Mouse (Mus musculus): ENCODE results near the gene Teddm1a.
"Not testable (repeated sequence)": the region's sequence is repeated elsewhere in the genome, so short reads cannot be mapped to it uniquely, and the experiment has no call there.

Gene Teddm1a

DNA sequence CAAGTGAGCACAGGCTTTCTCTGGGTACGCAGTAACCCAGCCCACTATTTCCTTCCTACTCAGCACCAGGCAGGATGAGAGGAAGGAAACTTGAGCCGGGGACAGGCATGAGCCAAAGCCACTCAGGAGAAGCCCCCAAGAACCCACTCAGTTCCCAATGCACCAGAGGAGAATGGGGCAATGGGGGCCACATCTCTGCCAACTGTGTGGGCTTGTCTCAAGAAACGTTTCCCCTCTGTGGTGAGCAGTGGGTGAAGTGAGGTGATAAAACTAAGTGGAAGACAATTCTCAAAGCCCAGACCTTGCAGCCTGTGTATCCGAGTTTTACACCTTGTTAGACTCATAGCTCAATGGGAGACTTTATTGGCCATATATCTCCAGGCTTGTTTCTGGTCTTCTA is at the start of gene Teddm1a:
Teddm1a (plus strand) TSS at position 301 of the 400 bp plus-strand sequence.
- no peak for DNase-seq

DNA sequence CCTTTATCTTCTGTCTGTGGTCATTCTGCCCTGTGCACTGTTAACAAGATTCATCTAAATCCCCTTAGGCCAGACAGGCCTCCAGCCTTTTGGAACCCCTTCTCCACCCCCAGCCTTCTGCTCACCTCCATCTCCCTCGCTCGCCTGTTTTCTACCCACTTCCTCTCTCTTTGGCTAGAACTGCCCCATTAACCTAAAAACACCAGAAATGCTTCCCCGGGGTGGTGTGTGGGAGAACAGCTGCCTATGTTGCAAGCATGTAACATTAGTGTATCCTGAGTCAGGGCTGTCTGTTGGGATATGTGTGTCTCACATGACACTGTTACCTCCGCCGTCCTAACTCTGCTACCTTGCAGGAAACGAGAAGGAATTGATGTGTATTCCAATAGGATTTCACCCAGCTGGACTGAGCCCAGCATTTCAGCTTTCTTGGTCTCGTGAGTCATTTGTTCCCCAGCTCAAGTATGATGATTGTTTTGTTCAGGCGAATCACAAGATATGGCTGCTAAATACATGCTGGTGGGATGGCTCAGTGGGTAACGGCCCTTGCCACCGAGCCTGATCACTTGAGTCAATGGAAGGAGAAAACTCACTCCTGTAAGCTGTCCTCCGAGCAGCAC is 49.3 kb upstream of the Teddm1a start:
- DNase-seq: no peak

- no peak for DNase-seq
These were observed 47.5 kb upstream of the Teddm1a start, which contains the start of gene Rgsl1 for GRCm38 (mm10) chr1:153844042-153844441. Gene Rgsl1, minus strand, starts transcription at chr1:153844142.

- DNase-seq: no peak
These were observed 45.1 kb upstream of the Teddm1a start for GRCm38 (mm10) chr1:153846420-153846819.

DNA sequence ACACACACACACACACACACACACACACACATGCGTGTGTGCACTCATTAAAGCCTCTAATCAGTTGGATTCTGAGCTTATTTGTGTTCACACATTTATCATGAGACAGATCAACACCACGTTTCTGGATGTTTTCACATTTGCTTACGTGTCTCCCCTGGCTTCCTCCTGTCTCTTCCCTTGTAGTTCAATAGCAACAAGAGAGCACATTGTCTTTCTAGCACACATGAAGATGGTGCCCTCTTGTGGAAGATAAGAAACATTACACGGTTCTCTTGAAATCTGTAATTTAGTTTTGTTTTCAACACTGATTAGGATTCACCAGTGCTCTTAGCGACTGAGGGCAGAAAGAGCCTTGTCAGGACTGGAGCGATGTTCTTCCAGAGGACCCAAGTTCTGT is 44.7 kb upstream of the Teddm1a start:
- no peak for DNase-seq

GRCm38 (mm10) chr1:153852696-153853095 is 38.8 kb upstream of the Teddm1a start:
- not testable (repeated sequence) for DNase-seq

- DNase-seq: no peak
These were observed 35.6 kb upstream of the Teddm1a start for GRCm38 (mm10) chr1:153855946-153856345.

GRCm38 (mm10) chr1:153874045-153874444 is 17.5 kb upstream of the Teddm1a start, which contains the start of gene Teddm1b:
Gene Teddm1b, plus strand, starts transcription at chr1:153874345.
- DNase-seq: no peak

DNA sequence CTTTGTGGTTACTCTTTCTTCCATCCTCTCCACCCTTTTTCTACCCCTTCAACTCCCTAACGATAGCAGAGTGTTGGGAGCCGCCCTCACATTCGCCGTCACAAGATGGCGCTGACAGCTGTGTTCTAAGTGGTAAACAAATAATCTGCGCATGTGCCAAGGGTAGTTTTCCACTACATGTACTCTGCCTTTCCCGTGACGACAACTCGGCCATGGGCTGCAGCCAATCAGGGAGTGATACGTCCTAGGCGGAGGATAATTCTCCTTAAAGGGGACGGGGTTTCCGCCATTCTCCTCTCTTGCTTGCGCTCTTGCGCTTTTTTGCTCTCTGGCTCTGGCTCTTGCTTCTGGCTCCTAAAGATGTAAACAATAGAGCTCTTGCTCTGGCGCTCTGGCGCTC is 11.2 kb upstream of the Teddm1a start:
- not testable (repeated sequence) for DNase-seq

- DNase-seq: no peak
These were observed 5.4 kb upstream of the Teddm1a start for GRCm38 (mm10) chr1:153886024-153886633.

DNA sequence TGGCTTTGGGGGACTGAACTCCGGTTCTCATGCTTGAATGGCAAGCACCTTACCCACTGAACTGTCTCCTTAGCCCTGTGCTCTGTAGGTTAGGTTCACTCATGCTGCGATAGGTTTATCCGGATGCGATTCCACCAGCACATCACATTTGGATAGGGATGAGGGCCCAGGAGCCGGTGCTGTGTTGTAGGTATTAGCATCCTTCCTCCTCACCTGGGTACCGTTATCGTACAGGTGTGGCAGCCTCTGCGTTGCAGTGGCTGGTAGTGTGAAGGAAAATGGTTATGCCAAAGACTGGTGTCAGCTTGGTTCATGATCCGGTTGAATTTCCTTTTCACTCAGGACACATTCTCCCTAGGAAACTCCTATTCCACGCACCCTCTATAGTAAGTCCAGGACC is 1.4 kb upstream of the Teddm1a start:
- DNase-seq: no peak

- no peak for DNase-seq
These were observed 2.2 kb downstream of the Teddm1a start for GRCm38 (mm10) chr1:153893746-153894145.

DNA sequence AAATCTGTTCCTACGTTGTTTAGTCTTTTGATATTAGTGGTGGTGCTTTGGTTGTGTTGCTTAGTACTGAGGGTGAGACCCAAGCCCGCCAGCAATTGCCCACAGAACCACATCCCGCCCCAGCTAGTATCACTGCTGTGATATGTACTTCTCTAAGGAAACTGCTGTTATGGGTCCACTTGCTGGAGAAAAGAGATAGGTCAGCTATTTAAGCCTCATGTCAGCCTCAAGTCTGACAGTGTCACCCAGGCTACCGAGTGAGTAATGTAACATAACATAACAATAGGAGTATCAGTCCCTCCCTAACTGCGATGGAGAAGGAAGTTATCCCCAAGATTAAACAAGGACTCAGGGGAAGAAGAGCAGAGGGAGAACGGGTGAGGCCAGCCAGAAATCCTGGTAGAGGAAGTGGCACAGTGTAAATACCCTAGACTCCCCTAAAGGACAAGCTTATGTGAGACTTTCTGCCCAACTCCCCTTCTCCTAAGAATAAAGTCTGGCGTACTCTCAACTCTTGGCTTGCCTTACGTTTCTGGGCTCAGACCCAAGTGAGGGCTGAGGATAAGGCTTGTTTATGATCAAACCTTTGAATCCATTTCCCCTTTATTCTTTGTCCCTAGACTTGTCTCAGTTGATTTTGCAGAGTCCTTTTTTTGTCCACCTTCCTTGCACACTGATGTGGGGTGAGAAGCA is 2.8 kb downstream of the Teddm1a start:
- no peak for DNase-seq

DNA sequence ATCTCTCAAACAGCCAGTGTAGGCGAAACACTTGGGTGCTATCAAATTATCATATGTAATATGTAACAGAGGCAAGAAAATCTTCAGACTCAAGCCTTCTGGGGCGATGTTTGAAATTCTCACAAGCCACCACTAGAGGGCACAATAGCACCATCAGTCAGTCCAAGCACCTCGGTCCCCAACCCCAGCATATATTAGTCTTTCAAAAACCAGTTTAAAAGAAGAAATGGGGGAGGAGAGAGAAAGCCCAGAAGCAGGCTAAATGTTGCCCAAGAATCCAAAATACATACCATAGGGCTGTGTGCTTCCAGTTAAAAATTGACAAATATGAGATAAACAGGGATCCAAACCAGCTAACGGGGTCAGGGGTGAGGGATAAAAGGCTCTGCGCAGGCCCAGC is 3.4 kb downstream of the Teddm1a start:
- DNase-seq: peak; percentile 72

DNA sequence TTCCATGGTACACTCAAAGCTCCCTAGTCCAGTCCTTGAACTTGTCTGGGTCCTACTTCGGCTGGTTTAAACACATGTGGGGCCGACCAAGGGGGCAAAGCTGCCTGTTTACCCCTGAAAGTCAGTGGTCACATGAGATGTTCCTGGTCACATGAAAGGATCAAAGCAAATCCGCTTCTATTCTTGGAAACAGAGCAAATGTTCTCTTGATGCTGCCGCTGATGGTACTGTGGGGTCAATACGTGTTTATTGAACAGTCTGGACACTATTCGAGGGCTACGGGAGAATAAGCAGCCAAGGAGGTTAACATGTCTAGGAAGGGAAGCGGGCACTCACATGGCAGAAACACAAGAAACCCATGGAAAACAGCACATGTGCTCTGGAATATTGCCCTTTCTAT is 5.7 kb downstream of the Teddm1a start:
- DNase-seq: no peak

- DNase-seq: no peak
These were observed 7.6 kb downstream of the Teddm1a start for GRCm38 (mm10) chr1:153898989-153899730.

DNA sequence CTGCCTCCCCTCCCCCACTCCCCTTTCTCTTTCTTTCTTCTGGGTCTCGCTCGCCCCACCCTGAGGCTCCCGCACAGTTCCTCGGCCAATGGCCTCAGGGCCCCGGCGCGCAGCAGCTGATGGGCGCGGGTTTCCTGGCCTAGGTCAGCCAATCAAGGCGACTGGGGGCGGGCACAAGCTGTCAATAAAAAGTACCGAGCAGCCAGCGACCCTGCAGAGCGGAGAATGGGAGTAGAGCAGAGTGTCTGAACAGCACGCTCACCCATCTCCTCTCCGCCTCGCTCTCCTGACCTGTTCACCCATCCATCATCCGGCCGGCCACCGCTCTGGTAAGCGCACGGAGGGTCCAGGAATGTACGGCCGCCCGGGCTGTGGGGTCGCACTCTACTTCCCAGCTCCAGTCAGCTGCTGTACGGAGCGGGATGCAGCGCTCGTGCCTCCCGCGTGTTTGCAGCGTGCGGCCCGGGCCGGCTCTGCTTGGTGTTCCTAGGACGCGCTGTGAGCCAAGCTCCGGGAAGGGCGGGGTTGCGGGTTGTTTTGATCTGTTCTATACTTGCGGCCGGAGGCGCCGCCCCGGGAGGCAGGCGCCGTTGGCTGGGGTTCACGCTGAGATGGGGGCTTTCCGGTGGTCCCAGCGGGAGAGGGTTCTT is 8.3 kb downstream of the Teddm1a start, which contains the start of the genes Glul and Teddm2:
Glul (plus strand) TSS at position 214 of the 650 bp plus-strand sequence.
Teddm2 (minus strand) TSS at position 498 of the 650 bp plus-strand sequence.
- peak; percentile 98 for DNase-seq

GRCm38 (mm10) chr1:153900381-153900780 is 8.8 kb downstream of the Teddm1a start:
- no peak for DNase-seq

DNA sequence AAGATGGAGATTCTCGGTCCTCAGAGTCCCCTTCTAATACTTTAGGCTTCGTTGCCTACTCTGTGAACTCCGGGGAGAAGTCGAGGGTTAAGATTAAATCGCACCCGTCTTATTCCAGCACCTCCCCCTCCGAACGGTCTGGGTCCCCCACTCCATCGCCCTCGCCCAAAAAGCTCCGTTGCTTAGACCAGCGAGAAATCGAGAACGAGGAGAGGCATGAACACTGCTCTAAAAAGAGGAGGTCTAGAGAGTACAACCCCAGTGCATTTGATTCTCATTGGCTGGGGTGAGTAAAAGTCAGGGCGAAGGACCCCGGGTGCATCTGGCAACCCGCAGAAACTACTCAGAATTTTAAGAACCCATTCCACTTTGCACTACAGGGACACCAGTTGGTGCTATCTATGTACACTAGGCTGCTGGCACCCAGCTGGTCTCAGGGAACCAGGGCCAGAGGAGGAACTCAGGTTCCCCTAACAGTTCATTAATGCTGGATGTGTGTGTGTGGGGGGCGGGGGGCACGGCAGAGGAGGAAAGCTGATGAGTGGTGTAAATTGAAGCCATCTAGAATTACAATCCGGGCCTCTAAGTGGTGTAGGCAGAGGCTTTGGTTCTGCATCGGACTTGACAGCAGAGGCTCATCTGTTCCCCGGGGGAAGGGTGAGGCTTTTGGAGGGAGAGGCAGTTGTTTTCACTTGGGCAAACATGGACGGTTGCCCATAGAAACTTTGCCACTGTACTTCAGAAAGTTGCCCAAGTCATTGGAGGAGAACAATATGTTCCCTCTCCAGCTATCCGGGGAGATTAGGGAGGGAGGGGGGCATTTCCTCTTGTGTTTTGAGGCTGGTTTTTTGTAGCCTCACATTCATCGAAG is 9.6 kb downstream of the Teddm1a start:
- DNase-seq: no peak

GRCm38 (mm10) chr1:153903006-153903405 is 11.5 kb downstream of the Teddm1a start:
- DNase-seq: no peak

DNA sequence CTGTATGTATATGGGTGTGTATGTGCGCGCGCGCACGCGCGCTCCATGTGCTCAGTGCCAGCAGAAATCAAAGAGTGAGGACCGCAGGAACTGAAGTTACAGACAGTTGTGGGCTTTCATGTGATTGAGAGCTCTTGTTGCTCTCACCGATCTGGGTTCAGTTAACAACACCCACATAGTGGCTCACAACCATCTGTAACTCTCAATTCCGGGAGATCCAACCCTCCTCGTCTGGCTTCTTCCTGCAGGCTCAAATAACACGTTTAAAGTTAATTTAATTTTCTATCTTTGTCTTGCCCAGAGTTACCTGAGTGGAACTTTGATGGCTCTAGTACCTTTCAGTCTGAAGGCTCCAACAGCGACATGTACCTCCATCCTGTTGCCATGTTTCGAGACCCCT is 12.7 kb downstream of the Teddm1a start:
- no peak for DNase-seq

GRCm38 (mm10) chr1:153905884-153906283 is 14.3 kb downstream of the Teddm1a start:
- no peak for DNase-seq
